Mouse (Mus musculus): ENCODE measurements at regions not wholly inside any gene's neighbourhood (a gene's known extent, or its start where the extent isn't known, plus 50 kb on each side); places are given as distances from the start of the nearest gene placed in this dataset.

DNA sequence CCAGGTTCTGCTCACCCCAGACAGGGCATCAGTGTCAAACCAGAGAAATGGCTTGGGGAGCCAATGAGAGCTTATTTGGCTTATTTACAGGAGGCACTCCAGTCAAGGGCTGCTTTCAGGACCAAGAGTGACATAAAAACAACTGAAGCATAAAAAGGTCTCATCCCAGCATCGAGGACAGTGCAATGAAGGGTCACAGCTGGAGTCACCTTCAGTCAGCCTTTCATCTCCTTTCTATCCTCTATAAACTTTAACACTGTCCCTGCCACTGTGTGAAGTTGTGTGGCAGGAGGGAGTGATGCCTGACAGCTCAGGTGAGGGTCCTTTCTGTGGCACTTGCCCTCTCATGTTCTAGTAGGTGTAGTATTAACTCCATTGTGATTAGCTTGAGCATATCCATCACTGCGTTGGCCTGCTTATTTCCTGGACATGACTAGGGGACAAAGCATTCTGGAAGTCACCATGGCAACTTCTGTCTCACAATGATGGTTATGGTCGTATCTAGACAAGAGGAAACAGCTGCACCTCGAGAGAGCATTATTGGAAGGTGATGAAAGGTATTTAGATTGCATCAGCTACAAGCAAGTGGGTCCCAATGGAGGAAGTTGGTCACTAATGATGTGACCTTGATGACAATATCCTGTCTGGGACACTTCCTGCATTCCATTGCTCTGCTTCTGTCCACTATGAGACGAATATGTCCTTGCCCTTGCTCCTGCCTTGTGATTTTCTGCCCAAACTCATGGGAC is 87.8 kb upstream of the Enpp6 start:
- intact Hi-C loops (cut with DNase I): no loop called here
- no peak for DNase-seq (ENCODE audit: low spot score in 2 of 2)

GRCm38 (mm10) chr8:46900826-46901225 is 85.9 kb upstream of the Enpp6 start:
- no peak for DNase-seq (ENCODE audit: low spot score in 2 of 2)
- intact Hi-C loops (cut with DNase I): no loop called here

- no peak for DNase-seq (ENCODE audit: low spot score in 2 of 2)
- intact Hi-C loops (cut with DNase I): no loop called here
These were observed 82.0 kb upstream of the Enpp6 start for GRCm38 (mm10) chr8:46904731-46905130.

GRCm38 (mm10) chr8:46907390-46907789 is 79.3 kb upstream of the Enpp6 start:
- intact Hi-C loops (cut with DNase I): no loop called here

GRCm38 (mm10) chr8:46908186-46908585 is 78.5 kb upstream of the Enpp6 start:
- no peak for DNase-seq (ENCODE audit: low spot score in 2 of 2)
- intact Hi-C loops (cut with DNase I): no loop called here

More at GRCm38 (mm10) chr8:46907390-46907789, 79.3 kb upstream of the Enpp6 start:
- DNase-seq (ENCODE audit: low spot score in 2 of 2): no peak

DNA sequence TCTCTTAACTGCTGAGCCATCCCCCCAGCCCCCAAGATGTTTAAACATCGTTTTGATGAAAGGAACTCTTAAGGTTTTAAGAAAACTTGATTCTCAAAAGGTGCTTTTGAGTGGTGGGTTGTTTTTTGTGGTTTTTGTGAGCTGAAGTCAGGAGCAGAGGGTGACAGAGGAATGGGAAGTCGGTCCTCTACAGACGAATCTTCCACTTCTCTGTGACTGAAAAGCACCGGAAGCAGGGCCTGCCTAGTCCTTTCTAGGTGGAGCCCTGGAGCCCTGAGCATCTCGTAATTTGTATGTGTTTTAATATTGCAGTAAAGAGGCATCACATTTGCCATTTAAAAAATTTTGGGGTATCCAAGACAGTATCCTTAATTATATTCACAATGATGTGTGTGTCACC is 72.7 kb upstream of the Enpp6 start:
- intact Hi-C loops (cut with DNase I): no loop called here
- no peak for DNase-seq (ENCODE audit: low spot score in 2 of 2)

- DNase-seq (ENCODE audit: low spot score in 2 of 2): no peak
- intact Hi-C loops (cut with DNase I): no loop called here
These were observed 66.6 kb upstream of the Enpp6 start for GRCm38 (mm10) chr8:46920071-46920470.

DNA sequence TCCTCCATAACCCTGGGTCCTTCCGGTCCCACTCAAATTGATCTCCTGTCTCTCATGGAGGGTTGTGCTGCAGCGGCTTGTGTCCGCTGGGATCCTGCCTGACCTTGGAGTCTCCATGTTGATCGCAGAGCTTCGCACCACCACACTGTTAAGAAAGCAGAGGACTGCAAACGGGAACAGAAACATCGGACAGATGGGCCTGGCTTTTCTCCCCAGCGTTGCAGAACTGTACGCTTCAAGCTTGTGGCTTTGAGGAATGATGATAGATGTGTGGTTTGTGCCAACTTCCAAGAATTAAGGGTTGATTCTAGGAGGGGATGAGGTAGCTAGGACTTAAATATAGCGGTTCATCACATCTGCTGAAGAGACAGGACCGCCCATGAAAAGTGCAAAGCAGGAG is 65.6 kb upstream of the Enpp6 start:
- intact Hi-C loops (cut with DNase I): no loop called here
- DNase-seq (ENCODE audit: low spot score in 2 of 2): no peak

- no peak for DNase-seq (ENCODE audit: low spot score in 2 of 2)
- intact Hi-C loops (cut with DNase I): no loop called here
These were observed 65.1 kb upstream of the Enpp6 start for GRCm38 (mm10) chr8:46921585-46921984.

- intact Hi-C loops (cut with DNase I): no loop called here
- no peak for DNase-seq (ENCODE audit: low spot score in 2 of 2)
These were observed 61.7 kb upstream of the Enpp6 start for GRCm38 (mm10) chr8:46924787-46925548.

- intact Hi-C loops (cut with DNase I): no loop called here
- DNase-seq (ENCODE audit: low spot score in 2 of 2): no peak
These were observed 58.0 kb upstream of the Enpp6 start for GRCm38 (mm10) chr8:46928718-46929117.

GRCm38 (mm10) chr8:46929678-46930077 is 57.0 kb upstream of the Enpp6 start:
- intact Hi-C loops (cut with DNase I): loop anchor here (5.0 kb wide), 1 partner anchor 62 kb away; no protein-coding TSS in a partner anchor
- no peak for DNase-seq (ENCODE audit: low spot score in 2 of 2)

DNA sequence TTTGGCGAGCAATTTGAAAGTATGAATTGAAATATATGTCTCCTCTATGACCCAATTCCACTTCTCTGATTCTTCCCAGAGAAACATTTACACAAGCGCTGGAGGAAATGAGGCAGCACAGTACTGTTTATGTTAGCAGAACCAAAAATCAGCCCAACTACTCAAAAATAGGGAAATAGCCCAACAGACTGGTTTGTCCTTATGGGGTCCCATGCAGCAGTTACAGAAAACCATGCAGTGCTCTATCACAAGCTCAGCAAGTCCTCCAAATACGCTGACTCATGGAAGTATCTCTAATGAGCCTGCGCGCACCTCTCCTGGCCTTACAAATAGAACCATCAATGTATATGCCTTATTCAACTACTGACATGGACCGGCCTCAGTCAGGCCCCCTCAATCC is 55.4 kb upstream of the Enpp6 start:
- DNase-seq (ENCODE audit: low spot score in 2 of 2): no peak
- intact Hi-C loops (cut with DNase I): loop anchor here (5.0 kb wide), 1 partner anchor 64 kb away; no protein-coding TSS in a partner anchor

GRCm38 (mm10) chr8:46933256-46933655 is 53.4 kb upstream of the Enpp6 start:
- DNase-seq (ENCODE audit: low spot score in 2 of 2): no peak
- intact Hi-C loops (cut with DNase I): loop anchor here (2.0 to 5.0 kb wide), 2 partner anchors 66 to 192 kb away; no protein-coding TSS in a partner anchor

GRCm38 (mm10) chr8:46934254-46934653 is 52.4 kb upstream of the Enpp6 start:
- intact Hi-C loops (cut with DNase I): loop anchor here (5.0 kb wide), 1 partner anchor 67 kb away; no protein-coding TSS in a partner anchor
- peak; percentile 60 to 62 for DNase-seq (ENCODE audit: low spot score in 2 of 2)

DNA sequence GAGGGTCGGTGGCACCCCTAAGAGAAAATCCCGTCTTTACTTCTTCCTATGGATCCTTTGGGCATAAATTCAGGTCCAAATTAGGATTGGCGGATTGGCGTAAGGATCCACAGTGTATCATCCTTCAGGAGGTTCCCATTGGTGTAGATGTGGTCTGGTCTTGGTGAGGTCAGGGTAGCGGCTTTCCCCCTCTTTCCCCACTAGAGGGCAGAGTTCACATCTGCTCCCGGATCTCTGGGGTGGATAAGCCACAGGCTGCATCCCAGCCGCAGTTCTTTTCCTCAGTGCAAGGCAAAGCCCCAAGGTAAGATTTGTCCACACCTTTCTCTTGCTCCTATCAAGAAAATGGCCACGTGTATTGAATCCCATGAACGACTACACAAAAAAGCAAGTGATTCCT is 51.8 kb upstream of the Enpp6 start:
- intact Hi-C loops (cut with DNase I): loop anchor here (5.0 kb wide), 2 partner anchors 68 to 263 kb away; no protein-coding TSS in a partner anchor
- DNase-seq (ENCODE audit: low spot score in 2 of 2): peak; percentile 39 to 46

DNA sequence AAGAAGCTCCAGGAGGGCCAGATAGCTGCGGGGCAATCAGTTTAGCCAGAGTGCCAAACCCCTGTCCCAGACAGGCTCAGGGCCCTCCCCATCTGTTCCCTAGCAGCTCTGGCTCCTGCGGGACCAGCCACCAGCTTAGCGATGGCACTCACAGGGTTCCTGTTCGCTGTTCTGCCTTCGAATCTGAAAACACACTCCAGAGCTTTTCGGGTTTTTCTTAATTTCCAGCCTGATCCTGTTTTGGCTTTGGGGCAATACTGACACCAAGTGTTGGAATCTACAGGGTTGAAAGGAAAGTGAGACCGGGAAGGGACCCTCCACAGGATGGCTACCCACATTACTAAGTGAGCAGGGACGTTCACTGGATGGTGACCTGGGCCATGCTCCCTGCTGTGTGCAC is 50.6 kb upstream of the Enpp6 start:
- intact Hi-C loops (cut with DNase I): loop anchor here (5.0 kb wide), 1 partner anchor 264 kb away; no protein-coding TSS in a partner anchor
- peak in 1 of 2 experiments; percentile 25 for DNase-seq (ENCODE audit: low spot score in 2 of 2)

Measured in left cerebral cortex, postnatal 36 days (tissue).